Mouse (Mus musculus) stomach, embryonic 15.5 days (tissue): ENCODE results near the gene Gadd45b. TPM values are rescaled to one million over a fixed set of nuclear protein-coding genes. Genes with fewer than 3 reads are reported as not detected.

Experiments
- ATAC-seq: fragments of 200-750 bp; cut with Nextera tagmentation; 2 replicates; pipeline ENCODE4 v1.8.0; 2017; ENCODE audit warnings: low read depth, moderate number of reproducible peaks, moderate TSS enrichment; ENCODE audit not compliant: insufficient read depth, low FRiP score
- H3K27ac ChIP-seq: fragments of 300-500 bp; sonication (generic); 2 replicates; pipeline ENCODE4 v1.5.1; 2015; ENCODE audit warnings: mild to moderate bottlenecking, inconsistent platforms
- H3K27me3 ChIP-seq: fragments of 300-500 bp; sonication (generic); replicated peaks from 2 replicates; pipeline ENCODE4 v1.6.1; 2015; ENCODE audit warnings: inconsistent platforms
- H3K36me3 ChIP-seq: fragments of 300-500 bp; sonication (generic); 2 replicates; pipeline ENCODE4 v1.6.1; 2015; ENCODE audit warnings: inconsistent platforms
- H3K4me1 ChIP-seq: fragments of 300-500 bp; sonication (generic); 2 replicates; pipeline ENCODE4 v1.6.1; 2015; ENCODE audit warnings: inconsistent platforms
- H3K4me2 ChIP-seq: fragments of 300-500 bp; sonication (generic); 2 replicates; pipeline ENCODE4 v1.6.1; 2015; ENCODE audit warnings: mild to moderate bottlenecking, inconsistent platforms
- H3K4me3 ChIP-seq: fragments of 300-500 bp; sonication (generic); replicated peaks from 2 replicates; pipeline ENCODE4 v1.5.1; 2015; ENCODE audit warnings: inconsistent platforms
- H3K9ac ChIP-seq: fragments of 300-500 bp; sonication (generic); 2 replicates; pipeline ENCODE4 v1.6.1; 2015; ENCODE audit warnings: inconsistent platforms
- H3K9me3 ChIP-seq: fragments of 300-500 bp; sonication (generic); 2 replicates; pipeline ENCODE4 v1.6.1; 2016; ENCODE audit warnings: inconsistent platforms
- WGBS: fragments of 180-500 bp; shearing (Covaris S2); methylation state at CpG from one replicate; pipeline ENCODE4 v1.1.7; 2015; 5-methylcytosine and 5-hydroxymethylcytosine counted together
- polyA plus RNA-seq: library from polyadenylated mRNA; unstranded; fragments of >200 nt; fragmentation: Nextera tagmentation; extraction: Ambion mirVana; gene quantifications from 2 replicates; pipeline ENCODE4 v1.2.1, GENCODE M21; 2015

Gene Gadd45b
- polyA plus RNA-seq, 1 experiment from 2014 or later = 33.6 TPM

DNA sequence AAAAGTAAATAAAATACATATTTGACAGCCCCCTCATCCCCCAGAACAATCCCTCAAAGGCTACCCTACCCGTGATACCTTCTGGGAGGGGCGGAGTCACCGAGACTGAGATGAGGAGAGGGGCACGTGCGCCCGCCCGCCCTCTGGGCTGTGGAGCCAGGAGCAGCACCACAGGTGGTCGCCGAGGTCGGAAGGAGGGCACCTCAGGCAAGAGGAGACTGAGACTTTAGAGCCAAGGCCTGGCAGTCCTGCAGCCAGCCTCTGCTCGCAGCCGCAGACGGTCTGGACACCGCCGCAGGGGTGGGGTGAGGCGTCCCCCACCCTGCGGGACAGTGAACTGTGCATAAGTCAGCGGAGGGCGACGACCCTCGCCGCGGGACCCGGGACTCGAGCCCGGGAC is 1.8 kb downstream of the Gadd45b start:
- H3K9ac ChIP-seq = no peak overlapping the region
- peaks cover 3% of the 10 kb centered on the region; the same call in 1 of the 2 replicates for H3K27me3 ChIP-seq
- WGBS = 8% methylated on average over 26 of the region's 26 CpGs
- no peaks in the 10 kb centered on the region for H3K9me3 ChIP-seq
- peaks cover 61% of the 10 kb centered on the region for H3K4me1 ChIP-seq
- H3K4me2 ChIP-seq = peak overlapping the region; percentile 95
- peak overlapping the region; percentile 67 for H3K4me3 ChIP-seq
- H3K36me3 ChIP-seq = no peaks in the 10 kb centered on the region
- ATAC-seq = no peak
- H3K27ac ChIP-seq = no peak overlapping the region

- Histone ChIP-seq H3K9me3 (no peaks in the 10 kb centered on the region), H3K4me2 (peak overlapping the region; percentile 95), H3K27ac (peak overlapping the region; percentile 67; the same call in 1 of the 2 replicates), H3K27me3 (peaks cover 3% of the 10 kb centered on the region; the same call in 1 of the 2 replicates), H3K4me3 (peak overlapping the region; percentile 67), H3K9ac (no peak overlapping the region), H3K36me3 (no peaks in the 10 kb centered on the region), H3K4me1 (peaks cover 66% of the 10 kb centered on the region)
- ATAC-seq = no peak
- 3% methylated on average over 20 of the region's 20 CpGs for WGBS
Measured at GRCm38 (mm10) chr10:80932206-80932605, 2.3 kb downstream of the Gadd45b start.

- ATAC-seq = no peak
- peak overlapping the region; percentile 95 for H3K4me2 ChIP-seq
- H3K36me3 ChIP-seq = no peaks in the 10 kb centered on the region
- peaks cover 73% of the 10 kb centered on the region for H3K4me1 ChIP-seq
- no peaks in the 10 kb centered on the region for H3K9me3 ChIP-seq
- 2% methylated on average over 17 of the region's 17 CpGs for WGBS
- H3K27ac ChIP-seq = peak overlapping the region; percentile 67
- peak overlapping the region; percentile 67 for H3K4me3 ChIP-seq
- H3K9ac ChIP-seq = no peak overlapping the region
- H3K27me3 ChIP-seq = peaks cover 3% of the 10 kb centered on the region; the same call in 1 of the 2 replicates
Measured at GRCm38 (mm10) chr10:80932700-80933420, 3.0 kb downstream of the Gadd45b start.

GRCm38 (mm10) chr10:80933421-80933979 is 3.6 kb downstream of the Gadd45b start:
- Histone ChIP-seq H3K4me3 (peak overlapping the region; percentile 15; the same call in 1 of the 2 replicates), H3K4me2 (peak overlapping the region; percentile 95), H3K36me3 (no peaks in the 10 kb centered on the region), H3K9me3 (no peaks in the 10 kb centered on the region), H3K9ac (no peak overlapping the region), H3K27me3 (peaks cover 3% of the 10 kb centered on the region; the same call in 1 of the 2 replicates), H3K4me1 (peaks cover 79% of the 10 kb centered on the region), H3K27ac (peak overlapping the region; percentile 67)
- no peak for ATAC-seq
- 3% methylated on average over 21 of the region's 21 CpGs for WGBS

DNA sequence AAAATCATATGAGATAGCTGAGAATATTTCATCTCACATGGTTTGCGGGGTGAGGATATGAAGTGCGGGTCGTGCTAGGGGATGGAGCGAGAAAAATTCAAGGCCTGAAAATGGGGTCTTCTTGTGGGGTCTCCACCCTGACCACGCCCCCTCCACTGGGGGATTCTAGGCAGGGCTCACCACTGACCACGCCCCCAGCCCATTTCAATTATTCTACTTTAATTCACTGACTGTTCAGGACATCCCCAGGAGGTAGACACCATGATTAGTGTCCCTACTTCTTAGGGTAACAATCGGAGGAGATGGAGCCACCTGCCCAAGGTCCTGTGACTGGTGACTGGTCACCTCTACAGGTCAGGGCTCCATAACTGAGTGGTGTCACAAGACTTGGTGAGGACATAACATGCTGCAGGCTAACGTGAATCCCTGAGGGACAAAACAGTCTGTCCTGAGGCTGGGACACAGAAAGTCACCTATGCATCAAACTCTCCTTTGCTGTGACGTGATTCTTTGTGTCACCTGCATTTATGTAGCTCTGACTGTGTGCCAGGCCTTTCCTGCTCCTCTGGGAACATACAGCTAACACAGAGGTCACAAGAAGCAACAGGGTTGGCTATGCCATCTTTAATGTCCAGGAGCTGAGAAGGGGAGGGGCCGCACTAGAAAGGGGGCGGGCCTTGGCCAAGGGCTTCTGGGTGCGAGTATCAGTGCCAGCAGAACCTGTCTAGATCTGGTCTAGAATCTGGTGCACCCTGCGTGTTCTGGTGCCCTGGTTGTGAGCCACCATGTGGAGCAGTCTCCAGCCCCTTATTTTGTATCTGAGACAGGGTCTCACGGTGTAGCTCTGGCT is 4.5 kb downstream of the Gadd45b start:
- Histone ChIP-seq H3K9me3 (no peaks in the 10 kb centered on the region), H3K27me3 (peaks cover 3% of the 10 kb centered on the region; the same call in 1 of the 2 replicates), H3K27ac (peak overlapping the region; percentile 62; the same call in 1 of the 2 replicates), H3K4me1 (peaks cover 83% of the 10 kb centered on the region), H3K4me2 (peak overlapping the region; percentile 95), H3K4me3 (no peak overlapping the region), H3K36me3 (no peaks in the 10 kb centered on the region), H3K9ac (no peak overlapping the region)
- ATAC-seq = no peak
- WGBS = 53% methylated on average over 14 of the region's 14 CpGs

DNA sequence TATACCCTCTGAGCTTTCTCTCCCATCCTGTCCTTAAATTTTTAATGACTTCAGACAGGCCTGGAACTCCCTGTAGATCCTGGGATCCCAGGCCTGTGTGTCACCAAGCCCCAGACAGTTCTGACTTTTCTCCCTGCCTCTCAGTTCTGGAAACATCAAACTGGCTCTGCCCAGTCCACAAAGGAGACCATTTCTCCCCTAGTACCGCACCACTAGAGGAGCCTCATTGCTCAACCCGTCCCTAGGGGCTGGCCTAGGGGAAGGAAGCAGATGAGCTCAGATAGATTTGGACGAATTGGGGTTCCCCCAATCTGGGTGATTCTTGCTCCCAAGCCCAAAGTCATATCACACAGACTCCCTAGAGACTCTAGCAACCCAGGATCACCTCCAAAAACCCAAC is 5.4 kb downstream of the Gadd45b start:
- no peak for ATAC-seq
- H3K4me1 ChIP-seq = peaks cover 89% of the 10 kb centered on the region
- no peak overlapping the region for H3K4me3 ChIP-seq

DNA sequence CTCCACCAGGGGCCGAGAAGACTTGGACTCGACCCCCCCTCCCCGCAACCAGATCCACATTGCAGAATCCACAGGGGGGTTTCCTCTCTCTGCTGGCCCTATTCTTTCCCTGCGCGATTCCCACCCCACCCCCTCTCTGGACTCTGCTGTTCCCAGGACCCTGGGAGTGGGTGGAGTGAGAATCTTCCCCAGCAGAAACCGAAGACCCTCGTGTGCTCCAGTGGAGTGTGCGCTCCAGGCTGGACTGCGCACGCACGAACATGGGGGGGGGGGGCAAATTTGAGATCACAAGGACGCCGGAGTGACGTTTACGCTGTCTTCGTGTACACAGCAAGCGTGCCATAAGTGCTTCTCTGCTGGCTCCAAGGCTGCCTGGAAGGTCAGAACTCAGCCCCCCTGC is 5.8 kb downstream of the Gadd45b start:
- H3K36me3 ChIP-seq = no peaks in the 10 kb centered on the region
- H3K4me2 ChIP-seq = peak overlapping the region; percentile 85

More for the DNA sequence above, 5.4 kb downstream of the Gadd45b start:
- Histone ChIP-seq H3K36me3 (no peaks in the 10 kb centered on the region), H3K27me3 (peaks cover 3% of the 10 kb centered on the region; the same call in 1 of the 2 replicates), H3K9me3 (no peaks in the 10 kb centered on the region), H3K4me2 (peak overlapping the region; percentile 85; the same call in 1 of the 2 replicates), H3K27ac (peak overlapping the region; percentile 92; the same call in 1 of the 2 replicates), H3K9ac (no peak overlapping the region)
- 35% methylated on average over 3 of the region's 3 CpGs for WGBS

GRCm38 (mm10) chr10:80936135-80936809 is 6.4 kb downstream of the Gadd45b start:
- Histone ChIP-seq H3K4me1 (peaks cover 90% of the 10 kb centered on the region), H3K27ac (peak overlapping the region; percentile 92)
- peak; percentile 15; the same call in 1 of the 2 replicates for ATAC-seq

More for the DNA sequence above, 5.8 kb downstream of the Gadd45b start:
- no peaks in the 10 kb centered on the region for H3K9me3 ChIP-seq
- H3K4me3 ChIP-seq = peak overlapping the region; percentile 40
- peaks cover 3% of the 10 kb centered on the region; the same call in 1 of the 2 replicates for H3K27me3 ChIP-seq
- no peak overlapping the region for H3K9ac ChIP-seq
- H3K4me1 ChIP-seq = peaks cover 89% of the 10 kb centered on the region
- 11% methylated on average over 17 of the region's 17 CpGs for WGBS
- no peak for ATAC-seq
- 0 out of 2 replicates have a peak overlapping the region, but pooled peaks have one; percentile 92 for H3K27ac ChIP-seq

DNA sequence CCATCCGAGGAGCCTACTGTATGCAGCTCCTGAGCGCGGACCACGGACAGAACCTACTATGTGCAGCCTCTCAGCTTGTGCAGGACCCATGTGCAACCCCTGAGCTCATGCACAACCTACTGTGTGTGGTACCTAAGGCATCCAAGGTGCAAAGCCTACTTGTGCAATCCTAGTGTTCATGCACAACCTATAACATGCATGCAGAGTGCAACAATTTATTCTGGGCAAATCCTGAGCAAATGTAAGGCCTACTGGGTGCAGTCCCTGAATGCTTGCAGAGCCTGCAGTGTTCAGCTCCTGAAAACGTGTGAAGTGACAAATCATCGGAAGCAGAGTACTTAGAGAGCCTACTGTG is 6.9 kb downstream of the Gadd45b start:
- Histone ChIP-seq H3K27me3 (peaks cover 3% of the 10 kb centered on the region; the same call in 1 of the 2 replicates), H3K9me3 (no peaks in the 10 kb centered on the region), H3K4me1 (peaks cover 87% of the 10 kb centered on the region), H3K27ac (peak overlapping the region; percentile 92), H3K4me3 (peak overlapping the region; percentile 40), H3K36me3 (no peaks in the 10 kb centered on the region), H3K9ac (no peak overlapping the region), H3K4me2 (peak overlapping the region; percentile 85)
- no peak for ATAC-seq
- 16% methylated on average over 6 of the region's 6 CpGs for WGBS

More at GRCm38 (mm10) chr10:80936135-80936809, 6.4 kb downstream of the Gadd45b start:
- Histone ChIP-seq H3K36me3 (no peaks in the 10 kb centered on the region), H3K4me3 (peak overlapping the region; percentile 40), H3K9me3 (no peaks in the 10 kb centered on the region), H3K9ac (peak overlapping the region; percentile 20; the same call in 1 of the 2 replicates), H3K4me2 (peak overlapping the region; percentile 85), H3K27me3 (peaks cover 3% of the 10 kb centered on the region; the same call in 1 of the 2 replicates)
- WGBS = 2% methylated on average over 37 of the region's 37 CpGs

- H3K27me3 ChIP-seq = peaks cover 1% of the 10 kb centered on the region; the same call in 1 of the 2 replicates
- no peaks in the 10 kb centered on the region for H3K9me3 ChIP-seq
- H3K36me3 ChIP-seq = no peaks in the 10 kb centered on the region
- peak; percentile 20; the same call in 1 of the 2 replicates for ATAC-seq
- peak overlapping the region; percentile 85; the same call in 1 of the 2 replicates for H3K4me2 ChIP-seq
- no peak overlapping the region for H3K4me3 ChIP-seq
- peak overlapping the region; percentile 92 for H3K27ac ChIP-seq
- no peak overlapping the region; the same call in 1 of the 2 replicates for H3K9ac ChIP-seq
- H3K4me1 ChIP-seq = peaks cover 78% of the 10 kb centered on the region
- 27% methylated on average over 8 of the region's 8 CpGs for WGBS
Measured at GRCm38 (mm10) chr10:80937646-80938045, 7.8 kb downstream of the Gadd45b start.
